8 mouse cellular contexts compared by ENCODE assay signal in genomic region chr3:142497123-142497841, GRCm38 (mm10). TPM values are rescaled to one million over a fixed set of nuclear protein-coding genes. Genes with fewer than 3 reads are reported as not detected.
A peak's percentile ranks its signal among the peaks of the same experiment; 100 is the strongest.
DNase-seq lines count a peak whose midpoint lies in the region; ATAC-seq and TF ChIP-seq lines count a peak whose summit lies in the region.

No protein-coding gene starts in this region.

- 61% methylated on average over 15 of the region's 15 CpGs for WGBS in neural tube, embryonic 15.5 days

- H3K4me1 ChIP-seq in neural tube, embryonic 15.5 days: no peaks in the 10 kb centered on the region

- DNase-seq in left cerebral cortex, adult 2 months (ENCODE audit: extremely low spot score in 1 of 2, low spot score in 2 of 2): no peak
- no peak for DNase-seq in left cerebral cortex, adult 11 months (ENCODE audit: low spot score)
- DNase-seq in brain, adult 2 months (ENCODE audit: low read depth, low spot score): peak; percentile 3
- peak; percentile 75 for DNase-seq in induced T-regulatory cell, adult 2 months (ENCODE audit: low read depth)
- no peak for DNase-seq in adrenal gland, postnatal 4 days (ENCODE audit: low spot score in 2 of 2)
- DNase-seq in spleen, postnatal 14 days (ENCODE audit: low spot score in 2 of 2): no peak
- DNase-seq in layer of hippocampus, postnatal 10 days (ENCODE audit: low spot score in 2 of 2): no peak

- intact Hi-C loops in left cerebral cortex, adult 2 months (cut with DNase I): loop anchor here (5.0 kb wide), 1 partner anchor 35 kb away; the partner anchor contains the start of gene Gbp7

- H3K9ac ChIP-seq in neural tube, embryonic 15.5 days (replicated peaks): no peak overlapping the region; the same call in 1 of the 2 replicates

- peak overlapping the region; percentile 19 for H3K4me2 ChIP-seq in neural tube, embryonic 15.5 days

- H3K9me3 ChIP-seq in neural tube, embryonic 15.5 days (replicated peaks): no peaks in the 10 kb centered on the region

- peak overlapping the region; percentile 46 for H3K4me3 ChIP-seq in left cerebral cortex, adult 2 months
- H3K4me3 ChIP-seq in neural tube, embryonic 15.5 days (replicated peaks): no peak overlapping the region

- no peaks in the 10 kb centered on the region for H3K27me3 ChIP-seq in neural tube, embryonic 15.5 days (replicated peaks)

- no peak for ATAC-seq in neural tube, embryonic 15.5 days (ENCODE audit: low FRiP score)

- no peaks in the 10 kb centered on the region for H3K36me3 ChIP-seq in neural tube, embryonic 15.5 days

- no peak for TF ChIP-seq CTCF in left cerebral cortex, adult 2 months (IDR thresholded peaks at IDR 0.05)

- peak overlapping the region; percentile 77 for H3K27ac ChIP-seq in left cerebral cortex, adult 2 months
- H3K27ac ChIP-seq in neural tube, embryonic 15.5 days (replicated peaks): no peak overlapping the region

RNA-seq across cellular contexts. Expression of gene Gbp5, which starts 3.5 kb away (rescaled TPM):
- 1 to 10 TPM; 1.6 to 2.0 TPM for total RNA-seq in left cerebral cortex, adult 2 months (2021)
- 0.35 and 0.37 TPM in 2 replicates for polyA plus RNA-seq in neural tube, embryonic 15.5 days (2015; fragmentation: Nextera tagmentation; extraction: Ambion mirVana)
- total RNA-seq in adrenal gland, postnatal 4 days (2021): 1 to 10 TPM; 1.9 to 2.5 TPM
- 1 to 10 TPM; 1.7 to 1.9 TPM for total RNA-seq in layer of hippocampus, postnatal 10 days (2021)

RNA-seq across cellular contexts. Expression of gene Gbp7, which starts 32.9 kb away (rescaled TPM):
- 1 to 10 TPM; 2.3 to 3.4 TPM for total RNA-seq in left cerebral cortex, adult 2 months (2021)
- 2.3 and 9.2 TPM in 2 replicates for polyA plus RNA-seq in neural tube, embryonic 15.5 days (2015; fragmentation: Nextera tagmentation; extraction: Ambion mirVana)
- 10 to 100 TPM; 11.0 to 13.1 TPM for total RNA-seq in adrenal gland, postnatal 4 days (2021)
- 1 to 10 TPM; 3.3 to 3.6 TPM for total RNA-seq in layer of hippocampus, postnatal 10 days (2021)

Comparison
In these comparisons a context has a peak if more than half of its experiments do, and no peak if none do; other contexts are left out.
1. DNase-seq: peak in brain, adult 2 months (single experiment) and induced T-regulatory cell, adult 2 months (single experiment); none in left cerebral cortex, adult 2 months (0 of 2), left cerebral cortex, adult 11 months (single experiment), adrenal gland, postnatal 4 days (0 of 2), spleen, postnatal 14 days (0 of 2) and layer of hippocampus, postnatal 10 days (0 of 2).